Mouse (Mus musculus): ENCODE data around the gene Rps28.
"Not testable (repeated sequence)": the region's sequence is repeated elsewhere in the genome, so short reads cannot be mapped to it uniquely, and the experiment has no call there.

- not testable (repeated sequence) for TF ChIP-seq CTCF, EP300 (IDR thresholded peaks at IDR 0.05; ENCODE audit: low read depth)
Observed at GRCm38 (mm10) chr17:33873537-33873936, 49.2 kb upstream of the Rps28 start, which contains the start of gene Gm7029.

All from liver, postnatal 0 days (tissue).